Mouse (Mus musculus) midbrain, embryonic 15.5 days (tissue): ENCODE results near the gene Sp6. TPM values are rescaled to one million over a fixed set of nuclear protein-coding genes. Genes with fewer than 3 reads are reported as not detected.

Experiments used
- ATAC-seq: fragments of 200-750 bp; cut with Nextera tagmentation; replicated peaks from 2 replicates; pipeline ENCODE4 v1.8.0; 2017; ENCODE audit warnings: moderate TSS enrichment
- H3K27ac ChIP-seq: fragments of 300-500 bp; sonication (generic); 2 replicates; pipeline ENCODE4 v1.5.1; 2015; ENCODE audit warnings: mild to moderate bottlenecking, inconsistent platforms
- H3K27me3 ChIP-seq: fragments of 300-500 bp; sonication (generic); replicated peaks from 2 replicates; pipeline ENCODE4 v1.6.1; 2015; ENCODE audit warnings: inconsistent platforms
- H3K36me3 ChIP-seq: fragments of 300-500 bp; sonication (generic); replicated peaks from 2 replicates; pipeline ENCODE4 v1.6.1; 2015; ENCODE audit warnings: inconsistent platforms
- H3K4me1 ChIP-seq: fragments of 300-500 bp; sonication (generic); 2 replicates; pipeline ENCODE4 v1.6.1; 2015; ENCODE audit warnings: inconsistent platforms
- H3K4me2 ChIP-seq: fragments of 300-500 bp; sonication (generic); 2 replicates; pipeline ENCODE4 v1.6.1; 2015; ENCODE audit warnings: inconsistent platforms, mild to moderate bottlenecking, moderate library complexity
- H3K4me3 ChIP-seq: fragments of 300-500 bp; sonication (generic); 2 replicates; pipeline ENCODE4 v1.5.1; 2015; ENCODE audit warnings: mild to moderate bottlenecking, inconsistent platforms
- H3K9ac ChIP-seq: fragments of 300-500 bp; sonication (generic); 2 replicates; pipeline ENCODE4 v1.6.1; 2015; ENCODE audit warnings: mild to moderate bottlenecking, inconsistent platforms
- H3K9me3 ChIP-seq: fragments of 300-500 bp; sonication (generic); 2 replicates; pipeline ENCODE4 v1.6.1; 2016; ENCODE audit warnings: inconsistent platforms
- WGBS: fragments of 180-500 bp; shearing (Covaris S2); methylation state at CpG from one replicate; pipeline ENCODE4 v1.1.7; 2015; ENCODE audit warnings: mixed read lengths; 5-methylcytosine and 5-hydroxymethylcytosine counted together
- polyA plus RNA-seq: library from polyadenylated mRNA; unstranded; fragments of >200 nt; fragmentation: Nextera tagmentation; extraction: Ambion mirVana; gene quantifications from 2 replicates; pipeline ENCODE4 v1.2.1, GENCODE M21; 2015

Sp6 gene
- polyA plus RNA-seq, 1 experiment from 2014 or later = not detected

DNA sequence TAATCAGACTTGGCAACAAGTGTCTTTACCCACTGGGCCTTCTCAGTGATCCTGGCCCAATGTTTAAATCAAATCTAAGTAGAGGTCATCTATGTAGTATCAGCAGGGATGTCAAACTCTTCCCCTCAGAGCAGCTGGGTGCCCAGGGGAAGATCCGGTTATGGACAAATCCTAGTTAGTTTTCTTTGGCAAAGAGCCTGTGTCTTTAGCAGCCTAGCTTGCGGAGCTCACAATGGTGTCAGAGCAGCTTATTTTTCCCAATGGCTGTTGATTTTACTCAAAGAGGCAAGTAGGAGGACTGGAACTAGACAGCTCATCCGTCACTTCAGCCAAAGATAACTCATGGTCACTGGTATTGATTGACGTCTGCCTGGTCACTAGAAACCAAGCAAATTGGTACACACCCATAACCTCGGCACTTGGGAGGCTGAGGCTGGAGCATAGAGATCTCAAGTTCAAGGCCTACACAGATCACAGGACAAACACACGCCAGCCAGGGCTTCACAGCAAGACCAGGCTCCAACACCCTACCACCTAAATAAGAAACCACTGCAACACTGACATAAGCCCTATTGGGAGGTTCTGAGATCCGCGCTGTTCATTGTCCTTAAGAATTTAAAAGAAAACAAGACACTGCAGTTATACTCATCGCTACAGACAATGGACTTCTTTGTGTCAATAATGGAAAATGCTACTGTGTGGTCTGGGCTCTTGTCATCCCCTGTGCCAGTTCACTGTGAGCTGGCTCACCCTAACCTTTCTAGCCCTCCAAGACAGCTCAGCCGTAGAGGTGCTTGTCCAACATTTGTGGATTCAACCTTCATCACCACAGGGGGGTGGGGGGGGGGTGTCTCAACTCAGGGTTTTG, 37.4 kb upstream of the Sp6 start:
- H3K4me2 ChIP-seq = peak overlapping the region; percentile 67
- H3K27ac ChIP-seq = 0 out of 2 replicates have a peak overlapping the region, but pooled peaks have one; percentile 98
- H3K4me1 ChIP-seq = peaks cover 40% of the 10 kb centered on the region
- no peak for ATAC-seq
- H3K27me3 ChIP-seq = no peaks in the 10 kb centered on the region
- no peaks in the 10 kb centered on the region for H3K9me3 ChIP-seq
- H3K36me3 ChIP-seq = no peaks in the 10 kb centered on the region
- H3K9ac ChIP-seq = peak overlapping the region; percentile 91
- WGBS = 80% methylated on average over 10 of the region's 10 CpGs
- H3K4me3 ChIP-seq = peak overlapping the region; percentile 91

DNA sequence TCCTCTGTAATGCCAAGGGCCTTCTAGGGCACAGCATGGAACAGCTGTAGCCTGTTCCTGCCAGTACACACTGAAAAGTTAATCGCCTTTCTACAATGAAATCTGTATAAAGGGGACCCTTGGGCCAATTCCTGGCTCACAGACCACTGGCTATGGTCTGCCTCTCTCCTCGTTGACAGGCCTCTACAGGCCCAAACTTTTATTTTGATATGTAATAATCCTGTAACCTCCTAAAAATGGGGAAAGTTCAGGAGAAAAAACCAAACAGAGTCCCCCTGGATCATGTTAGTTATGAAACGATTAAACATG, 36.9 kb upstream of the Sp6 start:
- ATAC-seq = no peak
- H3K4me2 ChIP-seq = peak overlapping the region; percentile 67
- H3K4me3 ChIP-seq = peak overlapping the region; percentile 91
- H3K27ac ChIP-seq = peak overlapping the region; percentile 98
- H3K9ac ChIP-seq = peak overlapping the region; percentile 91
- no peaks in the 10 kb centered on the region for H3K9me3 ChIP-seq
- WGBS = 47% methylated on average over 3 of the region's 3 CpGs
- H3K27me3 ChIP-seq = no peaks in the 10 kb centered on the region
- no peaks in the 10 kb centered on the region for H3K36me3 ChIP-seq
- H3K4me1 ChIP-seq = peaks cover 40% of the 10 kb centered on the region

DNA sequence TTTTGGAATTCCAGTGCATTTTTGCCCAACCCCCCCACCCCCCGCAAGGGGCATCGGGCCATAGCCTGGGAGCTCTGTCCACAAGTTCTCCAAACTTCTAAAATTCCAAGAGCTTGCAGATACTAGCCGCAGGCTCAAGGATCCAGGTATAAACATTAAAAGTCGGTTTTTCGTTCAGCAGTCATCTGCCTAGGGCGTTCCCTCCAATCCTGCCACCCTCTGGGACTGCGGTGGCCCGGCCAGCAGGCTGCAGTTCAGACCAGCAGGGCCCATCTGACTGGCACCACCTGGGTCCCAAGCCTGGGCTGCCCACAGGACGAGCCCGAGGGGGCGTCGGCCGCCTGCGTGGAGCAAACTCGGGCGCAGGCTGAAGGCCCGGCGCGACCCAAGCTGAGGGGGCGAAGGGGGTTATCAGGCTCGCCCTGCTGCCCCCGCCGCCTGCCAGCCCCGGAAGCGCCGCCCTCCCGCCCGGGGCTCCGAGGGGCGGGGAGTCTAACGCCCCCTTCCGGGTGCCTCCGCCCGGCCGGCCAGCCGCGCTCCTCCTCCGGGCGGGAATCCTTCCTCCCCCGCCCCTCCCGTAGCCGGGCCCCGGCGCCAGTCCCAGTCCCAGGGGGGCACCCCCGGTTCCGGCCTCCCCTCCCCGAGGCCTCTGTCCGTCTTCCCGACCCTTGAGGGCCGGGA, 36.1 kb upstream of the Sp6 start:
- peak; percentile 76 for ATAC-seq
- WGBS = under 1% methylated on average over 50 of the region's 50 CpGs
- Histone ChIP-seq H3K36me3 (no peaks in the 10 kb centered on the region), H3K4me3 (peak overlapping the region; percentile 91), H3K9ac (peak overlapping the region; percentile 91), H3K27ac (peak overlapping the region; percentile 98), H3K27me3 (no peaks in the 10 kb centered on the region), H3K9me3 (no peaks in the 10 kb centered on the region), H3K4me2 (peak overlapping the region; percentile 67), H3K4me1 (peaks cover 41% of the 10 kb centered on the region)

DNA sequence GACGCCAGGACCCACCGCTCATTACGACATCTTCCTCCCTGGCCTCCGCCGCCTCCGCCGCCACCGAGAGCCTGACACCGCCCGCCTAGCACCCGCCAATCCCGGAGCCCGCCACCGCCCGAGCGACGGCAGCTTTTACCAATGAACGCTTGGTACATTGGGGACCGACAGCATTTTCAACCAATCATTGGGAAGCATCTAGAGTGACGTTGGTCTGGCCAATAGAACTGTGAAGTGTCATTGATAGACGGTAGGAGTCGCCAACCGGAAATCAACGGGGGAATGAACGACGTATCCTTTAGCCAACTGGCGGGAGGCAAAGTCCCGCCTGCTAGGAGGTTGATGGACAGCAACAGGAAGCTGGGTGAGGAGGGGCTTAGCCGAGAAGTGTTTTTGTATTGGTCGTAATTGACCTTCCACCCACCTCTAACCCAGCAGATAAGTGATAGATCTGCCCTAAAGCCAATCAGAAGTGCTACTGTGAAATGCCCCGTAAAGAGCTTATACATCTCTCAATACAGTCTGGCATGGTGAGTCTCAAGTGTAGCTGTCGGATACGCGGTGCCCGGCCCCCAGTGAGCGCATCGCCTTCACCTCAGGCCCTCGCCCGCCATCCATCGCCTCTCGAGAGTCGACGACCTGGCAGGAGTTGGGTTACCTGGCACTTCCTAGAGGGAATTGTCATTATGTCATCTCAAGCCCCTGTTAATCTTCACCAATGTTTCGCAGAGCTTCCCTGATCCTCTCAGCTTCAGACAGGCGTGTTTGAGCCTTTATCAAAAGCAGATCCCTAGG, 35.4 kb upstream of the Sp6 start:
- H3K4me1 ChIP-seq = peaks cover 39% of the 10 kb centered on the region
- H3K4me3 ChIP-seq = peak overlapping the region; percentile 91
- ATAC-seq = peak; percentile 98
- H3K36me3 ChIP-seq = no peaks in the 10 kb centered on the region
- H3K9ac ChIP-seq = peak overlapping the region; percentile 91
- peak overlapping the region; percentile 86 for H3K4me2 ChIP-seq
- H3K27ac ChIP-seq = peak overlapping the region; percentile 98
- H3K27me3 ChIP-seq = no peaks in the 10 kb centered on the region
- no peaks in the 10 kb centered on the region for H3K9me3 ChIP-seq
- WGBS = under 1% methylated on average over 45 of the region's 45 CpGs

DNA sequence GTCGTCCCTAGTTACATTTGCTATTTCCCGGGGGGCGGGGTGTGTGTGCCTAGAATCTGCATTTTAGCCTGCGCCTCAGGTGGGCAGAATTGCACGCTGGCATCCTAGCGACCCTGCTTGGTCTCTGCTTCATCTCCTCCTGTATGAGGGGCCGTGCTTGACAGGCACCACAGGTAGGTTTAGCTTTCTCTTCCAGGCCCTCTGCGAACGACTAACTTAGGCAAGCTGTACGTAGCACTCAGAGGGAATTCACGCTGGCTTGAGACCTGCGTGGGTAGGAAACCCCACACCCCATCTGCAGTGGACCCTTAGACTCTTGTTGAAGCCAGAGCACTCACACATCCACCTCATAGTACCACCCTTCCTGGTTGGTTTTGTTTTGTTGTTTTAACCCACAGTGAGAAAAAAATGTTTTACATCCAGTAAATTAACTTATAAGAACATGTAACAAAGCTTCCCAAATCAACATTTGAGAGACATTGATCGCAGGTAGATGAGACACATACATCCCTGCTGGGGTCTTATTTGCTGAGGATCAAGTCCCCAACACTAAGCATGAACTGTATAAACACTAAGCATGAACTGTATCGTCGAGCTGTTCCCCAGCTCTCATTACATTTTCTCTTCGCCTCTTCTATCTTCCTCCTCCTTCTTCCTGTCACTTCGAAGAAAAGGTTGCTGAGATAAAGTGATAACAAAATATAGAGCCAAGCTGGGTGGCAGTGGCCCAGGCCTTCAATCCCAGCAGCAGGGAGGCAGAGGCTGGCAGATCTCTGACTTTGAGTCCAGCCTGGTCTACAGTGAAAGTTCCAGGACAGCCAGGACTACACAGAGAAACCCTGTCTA, 34.6 kb upstream of the Sp6 start:
- H3K36me3 ChIP-seq = no peaks in the 10 kb centered on the region
- peak overlapping the region; percentile 65 for H3K9ac ChIP-seq
- H3K9me3 ChIP-seq = no peaks in the 10 kb centered on the region
- ATAC-seq = no peak
- peaks cover 31% of the 10 kb centered on the region for H3K4me1 ChIP-seq
- peak overlapping the region; percentile 59 for H3K4me3 ChIP-seq
- no peaks in the 10 kb centered on the region for H3K27me3 ChIP-seq
- WGBS = 32% methylated on average over 17 of the region's 17 CpGs
- H3K4me2 ChIP-seq = peak overlapping the region; percentile 86
- H3K27ac ChIP-seq = peak overlapping the region; percentile 87

DNA sequence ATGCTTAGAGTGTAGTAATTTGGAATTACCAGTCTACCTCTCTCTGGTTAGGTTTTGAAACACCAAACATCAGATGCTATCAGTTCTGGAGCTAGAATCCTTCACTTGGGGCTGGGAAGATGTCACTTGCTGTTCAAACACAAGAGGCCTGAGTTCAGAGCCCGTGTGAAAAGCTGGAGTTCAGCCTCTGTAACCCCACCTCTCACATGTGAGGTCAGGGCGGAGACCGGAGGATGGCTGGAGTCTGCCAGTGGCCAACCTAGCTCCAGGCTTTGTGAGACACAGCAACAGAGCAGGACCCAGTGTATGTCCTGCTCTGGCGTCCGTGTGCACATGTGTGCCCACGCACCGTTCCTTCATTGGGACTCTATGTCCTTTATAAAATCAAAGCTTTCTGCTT, 33.9 kb upstream of the Sp6 start:
- Histone ChIP-seq H3K9me3 (no peaks in the 10 kb centered on the region), H3K4me1 (peaks cover 26% of the 10 kb centered on the region), H3K4me2 (no peak overlapping the region), H3K36me3 (no peaks in the 10 kb centered on the region), H3K27me3 (no peaks in the 10 kb centered on the region), H3K27ac (no peak overlapping the region), H3K9ac (no peak overlapping the region), H3K4me3 (no peak overlapping the region)
- ATAC-seq = no peak
- WGBS = 86% methylated on average over 7 of the region's 7 CpGs

DNA sequence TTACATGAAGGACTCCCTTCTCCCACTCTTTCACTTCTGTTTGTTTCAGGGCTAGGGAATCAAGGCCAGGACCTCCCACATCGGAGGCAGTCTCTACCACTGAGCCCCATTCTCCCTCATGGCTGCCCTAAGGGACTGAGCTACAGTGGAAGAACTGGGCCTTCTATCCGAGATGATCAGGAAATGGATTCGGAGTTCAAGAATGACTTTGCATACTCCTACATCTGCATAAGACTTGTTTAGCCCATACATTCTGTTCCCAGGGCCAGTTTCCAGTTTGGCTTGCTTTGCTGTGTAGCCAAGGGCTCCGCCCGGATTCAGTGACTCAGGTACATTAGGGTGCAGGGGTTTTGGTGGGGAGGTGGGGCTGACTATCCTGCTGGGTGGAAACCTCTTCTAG, 33.2 kb upstream of the Sp6 start:
- no peak overlapping the region for H3K27ac ChIP-seq
- no peaks in the 10 kb centered on the region for H3K9me3 ChIP-seq
- H3K4me1 ChIP-seq = peaks cover 26% of the 10 kb centered on the region
- no peak overlapping the region for H3K9ac ChIP-seq
- H3K27me3 ChIP-seq = peaks cover 3% of the 10 kb centered on the region; the same call in 1 of the 2 replicates
- ATAC-seq = no peak
- no peak overlapping the region for H3K4me3 ChIP-seq
- 78% methylated on average over 5 of the region's 5 CpGs for WGBS
- no peak overlapping the region for H3K4me2 ChIP-seq
- H3K36me3 ChIP-seq = no peaks in the 10 kb centered on the region

DNA sequence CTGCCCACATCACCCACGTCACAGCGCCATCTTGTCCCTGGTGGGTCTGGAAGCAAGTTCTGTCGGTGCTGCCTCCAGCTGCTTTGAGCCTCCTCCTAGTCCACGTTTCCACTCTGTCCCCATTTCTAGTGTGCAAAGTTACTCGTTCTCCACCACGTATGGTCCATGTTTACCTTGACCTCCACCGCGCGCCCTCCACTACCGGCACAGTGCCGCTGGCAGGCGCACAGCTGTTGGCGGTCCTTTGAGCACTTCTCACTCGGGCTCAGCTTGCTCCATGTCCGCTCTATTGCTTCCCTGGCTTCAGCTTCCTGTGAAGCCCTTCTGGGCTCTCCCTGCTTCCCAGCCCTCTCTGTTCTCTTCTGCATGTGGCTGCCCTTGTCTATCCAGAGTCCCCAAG, 31.7 kb upstream of the Sp6 start:
- Histone ChIP-seq H3K4me3 (no peak overlapping the region), H3K27me3 (peaks cover 9% of the 10 kb centered on the region; the same call in 1 of the 2 replicates), H3K4me1 (peaks cover 17% of the 10 kb centered on the region), H3K9me3 (no peaks in the 10 kb centered on the region), H3K4me2 (no peak overlapping the region), H3K9ac (no peak overlapping the region), H3K36me3 (no peaks in the 10 kb centered on the region), H3K27ac (no peak overlapping the region)
- 80% methylated on average over 15 of the region's 15 CpGs for whole genome bisulfite sequencing
- ATAC-seq = no peak

DNA sequence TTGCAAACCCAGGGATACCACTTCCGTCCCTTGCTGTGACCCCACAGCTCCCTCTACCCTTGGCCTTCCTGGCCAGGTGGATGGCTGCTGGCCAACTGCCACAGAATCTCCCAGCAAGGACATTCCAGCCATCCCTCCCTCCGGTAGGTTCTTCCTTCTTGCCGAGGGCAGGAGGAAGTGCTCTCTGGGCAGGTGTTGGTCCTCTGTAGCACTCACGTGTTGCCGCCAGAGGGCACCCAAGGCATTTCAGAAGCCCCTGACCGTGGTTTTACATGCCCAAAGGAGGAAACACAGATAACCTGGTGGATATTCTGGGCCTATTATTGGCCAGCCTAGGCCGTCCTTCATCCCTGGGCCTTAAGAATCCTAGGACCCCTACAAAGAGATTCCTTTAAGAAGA, 30.8 kb upstream of the Sp6 start:
- H3K4me2 ChIP-seq = 0 out of 2 replicates have a peak overlapping the region, but pooled peaks have one; percentile 25
- no peak overlapping the region for H3K27ac ChIP-seq
- WGBS = 1% methylated on average over 7 of the region's 7 CpGs
- no peak overlapping the region for H3K4me3 ChIP-seq
- no peaks in the 10 kb centered on the region for H3K36me3 ChIP-seq
- no peak for ATAC-seq
- no peaks in the 10 kb centered on the region for H3K9me3 ChIP-seq
- H3K9ac ChIP-seq = no peak overlapping the region
- peaks cover 15% of the 10 kb centered on the region for H3K27me3 ChIP-seq
- H3K4me1 ChIP-seq = peaks cover 13% of the 10 kb centered on the region

DNA sequence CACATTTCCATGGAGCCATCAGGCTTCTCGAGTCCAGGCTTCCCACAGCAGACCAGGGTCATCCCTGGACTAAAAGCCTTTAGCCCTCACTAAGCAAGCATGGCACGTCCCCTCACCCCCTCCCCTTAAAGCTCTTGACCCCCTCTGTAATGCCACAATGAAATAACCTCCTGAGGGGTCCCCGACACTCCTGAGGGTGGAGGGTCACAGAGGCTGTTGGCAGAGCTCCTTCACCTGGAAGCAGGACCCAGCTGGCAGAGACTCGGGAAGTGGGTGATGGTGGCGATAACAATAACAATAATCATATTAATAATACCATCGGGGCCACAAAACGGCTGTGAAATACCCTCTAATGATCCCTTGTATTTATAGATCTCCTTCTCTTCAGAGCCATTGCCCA, 30.3 kb upstream of the Sp6 start, which contains the start of gene Sp2:
Sp2 (minus strand) TSS at position 101 of the 400 bp plus-strand sequence.
- H3K36me3 ChIP-seq = no peaks in the 10 kb centered on the region
- H3K9me3 ChIP-seq = no peaks in the 10 kb centered on the region
- peaks cover 15% of the 10 kb centered on the region for H3K27me3 ChIP-seq
- ATAC-seq = no peak
- no peak within 1 kb of the TSS for H3K9ac ChIP-seq
- 0 out of 2 replicates have a peak within 1 kb of the TSS, but pooled peaks have one; percentile 25 for H3K4me2 ChIP-seq
- peaks cover 18% of the 10 kb centered on the region for H3K4me1 ChIP-seq
- no peak within 1 kb of the TSS for H3K27ac ChIP-seq
- WGBS = 81% methylated on average over 7 of the region's 7 CpGs
- no peak within 1 kb of the TSS for H3K4me3 ChIP-seq

DNA sequence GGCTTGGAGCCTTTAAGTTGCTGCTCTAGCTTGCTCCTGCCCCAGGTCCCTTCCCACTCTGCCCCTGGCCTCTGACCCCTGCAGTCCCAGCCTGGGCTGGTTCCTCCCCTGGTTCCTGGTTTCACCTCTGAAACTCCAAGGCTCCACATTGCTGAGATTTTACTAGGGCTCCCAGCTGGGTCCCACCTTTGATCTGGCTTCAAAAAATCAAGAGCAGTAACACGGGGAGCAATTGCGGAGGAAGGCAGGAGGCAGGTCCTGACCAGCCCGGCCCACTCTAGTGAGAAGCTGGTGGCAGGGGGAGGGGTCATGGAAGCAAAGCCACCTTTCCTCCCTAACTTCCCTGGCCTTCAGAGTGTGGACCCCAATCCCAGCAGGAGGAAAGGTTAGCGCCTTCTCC, 28.3 kb upstream of the Sp6 start:
- Histone ChIP-seq H3K27me3 (peaks cover 21% of the 10 kb centered on the region), H3K4me2 (no peak overlapping the region), H3K9ac (no peak overlapping the region), H3K4me3 (no peak overlapping the region), H3K9me3 (no peaks in the 10 kb centered on the region), H3K4me1 (peaks cover 15% of the 10 kb centered on the region), H3K36me3 (no peaks in the 10 kb centered on the region), H3K27ac (no peak overlapping the region)
- WGBS = 25% methylated on average over 4 of the region's 4 CpGs
- ATAC-seq = no peak
